Mouse (Mus musculus): Measurements from ENCODE around the gene P4hb.
A peak's percentile ranks its signal among the peaks of the same experiment; 100 is the strongest.

P4hb gene

GRCm38 (mm10) chr11:120572752-120573584 lies at the start of gene P4hb:
Gene P4hb (minus strand): TSS chr11:120573253.
- peak; percentile 100 for DNase-seq (ENCODE audit: low spot score)

GRCm38 (mm10) chr11:120622805-120623204 lies 49.8 kb upstream of the P4hb start:
- DNase-seq (ENCODE audit: low spot score), result no peak

GRCm38 (mm10) chr11:120620195-120620594 lies 47.1 kb upstream of the P4hb start:
- no peak for DNase-seq (ENCODE audit: low spot score)

GRCm38 (mm10) chr11:120618619-120619535 lies 45.8 kb upstream of the P4hb start:
- DNase-seq (ENCODE audit: low spot score), result no peak

GRCm38 (mm10) chr11:120617519-120618112 lies 44.6 kb upstream of the P4hb start, which contains the start of gene Pcyt2:
Gene Pcyt2 (minus strand): TSS chr11:120617936.
- DNase-seq (ENCODE audit: low spot score), result peak; percentile 90

GRCm38 (mm10) chr11:120616617-120617294 lies 43.7 kb upstream of the P4hb start:
- no peak for DNase-seq (ENCODE audit: low spot score)

GRCm38 (mm10) chr11:120615606-120616203 lies 42.7 kb upstream of the P4hb start:
- DNase-seq (ENCODE audit: low spot score), result no peak

- no peak for DNase-seq (ENCODE audit: low spot score)
Observed at GRCm38 (mm10) chr11:120615167-120615566, 42.1 kb upstream of the P4hb start.

GRCm38 (mm10) chr11:120613976-120614375 lies 40.9 kb upstream of the P4hb start:
- no peak for DNase-seq (ENCODE audit: low spot score)

GRCm38 (mm10) chr11:120613481-120613972 lies 40.5 kb upstream of the P4hb start:
- no peak for DNase-seq (ENCODE audit: low spot score)

- DNase-seq (ENCODE audit: low spot score), result peak; percentile 83
Observed at GRCm38 (mm10) chr11:120612763-120613162, 39.7 kb upstream of the P4hb start.

- DNase-seq (ENCODE audit: low spot score), result no peak
Observed at GRCm38 (mm10) chr11:120610477-120611046, 37.5 kb upstream of the P4hb start.

GRCm38 (mm10) chr11:120609250-120609649 lies 36.2 kb upstream of the P4hb start:
- no peak for DNase-seq (ENCODE audit: low spot score)

GRCm38 (mm10) chr11:120608241-120609034 lies 35.4 kb upstream of the P4hb start, which contains the start of gene Npb:
Gene Npb (plus strand): TSS chr11:120608477.
- DNase-seq (ENCODE audit: low spot score), result no peak

GRCm38 (mm10) chr11:120606764-120607163 lies 33.7 kb upstream of the P4hb start:
- no peak for DNase-seq (ENCODE audit: low spot score)

- DNase-seq (ENCODE audit: low spot score), result no peak
Observed at GRCm38 (mm10) chr11:120605667-120606066, 32.6 kb upstream of the P4hb start.

- DNase-seq (ENCODE audit: low spot score), result no peak
Observed at GRCm38 (mm10) chr11:120603545-120603944, 30.5 kb upstream of the P4hb start.

- DNase-seq (ENCODE audit: low spot score), result no peak
Observed at GRCm38 (mm10) chr11:120600716-120601115, 27.7 kb upstream of the P4hb start.

- no peak for DNase-seq (ENCODE audit: low spot score)
Observed at GRCm38 (mm10) chr11:120598990-120599549, 26.0 kb upstream of the P4hb start.

Measured in retina, embryonic 14.5 days (tissue).